Mouse (Mus musculus) lung, postnatal 4 days (tissue): Measurements from ENCODE around the gene Erich6b.

ENCODE experiments used
- DNase-seq, 2 experiments: peaks; one replicate each; pipeline ENCODE4 v3.0.0; 2021

Erich6b gene

GRCm38 (mm10) chr14:75642080-75642479, at the start of gene Erich6b:
Gene Erich6b, plus strand, starts transcription at chr14:75642259.
- no peak for DNase-seq

GRCm38 (mm10) chr14:75592978-75593377, 49.1 kb upstream of the Erich6b start, which contains the start of gene Spert:
Gene Spert, minus strand, starts transcription at chr14:75593116.
- DNase-seq = no peak

GRCm38 (mm10) chr14:75609176-75609575, 32.9 kb upstream of the Erich6b start:
- DNase-seq = no peak

GRCm38 (mm10) chr14:75616375-75616774, 25.7 kb upstream of the Erich6b start:
- DNase-seq = no peak

- no peak for DNase-seq
Measured at GRCm38 (mm10) chr14:75622984-75623383, 19.1 kb upstream of the Erich6b start.

GRCm38 (mm10) chr14:75628870-75629269, 13.2 kb upstream of the Erich6b start:
- no peak for DNase-seq

GRCm38 (mm10) chr14:75635350-75635749, 6.7 kb upstream of the Erich6b start:
- peak; percentile 48 to 79 for DNase-seq

GRCm38 (mm10) chr14:75636107-75636506, 6.0 kb upstream of the Erich6b start:
- DNase-seq = no peak

- DNase-seq = no peak
Measured at GRCm38 (mm10) chr14:75637641-75638040, 4.4 kb upstream of the Erich6b start.

GRCm38 (mm10) chr14:75640846-75641245, 1.2 kb upstream of the Erich6b start:
- DNase-seq = no peak

- DNase-seq = no peak
Measured at GRCm38 (mm10) chr14:75641369-75641768, 690 bp upstream of the Erich6b start.

- DNase-seq = no peak
Measured at GRCm38 (mm10) chr14:75645461-75645860, 3.4 kb downstream of the Erich6b start.

- DNase-seq = no peak
Measured at GRCm38 (mm10) chr14:75646060-75646459, 4.0 kb downstream of the Erich6b start.

- DNase-seq = no peak
Measured at GRCm38 (mm10) chr14:75646968-75647829, 5.1 kb downstream of the Erich6b start.

GRCm38 (mm10) chr14:75660936-75661335, 18.9 kb downstream of the Erich6b start:
- DNase-seq = no peak

- DNase-seq = no peak
Measured at GRCm38 (mm10) chr14:75661548-75661947, 19.5 kb downstream of the Erich6b start.

GRCm38 (mm10) chr14:75665430-75666180, 23.5 kb downstream of the Erich6b start:
- no peak for DNase-seq

- no peak for DNase-seq
Measured at GRCm38 (mm10) chr14:75669085-75669645, 27.1 kb downstream of the Erich6b start.

GRCm38 (mm10) chr14:75676316-75676715, 34.3 kb downstream of the Erich6b start:
- DNase-seq = no peak

GRCm38 (mm10) chr14:75690428-75690827, 48.4 kb downstream of the Erich6b start:
- no peak for DNase-seq

GRCm38 (mm10) chr14:75696096-75696495, 54.0 kb downstream of the Erich6b start:
- no peak for DNase-seq

- DNase-seq = no peak
Measured at GRCm38 (mm10) chr14:75697928-75698327, 55.9 kb downstream of the Erich6b start.

GRCm38 (mm10) chr14:75706647-75707046, 64.6 kb downstream of the Erich6b start:
- DNase-seq = no peak

GRCm38 (mm10) chr14:75707771-75708170, 65.7 kb downstream of the Erich6b start:
- no peak for DNase-seq
